Mouse (Mus musculus) kidney, postnatal 10 days (tissue): Measurements from ENCODE around the gene Vps51.
"Not testable (repeated sequence)": the region's sequence is repeated elsewhere in the genome, so short reads cannot be mapped to it uniquely, and the experiment has no call there.

Experiments used
- DNase-seq: peaks from one replicate; pipeline ENCODE4 v3.0.0; 2021; ENCODE audit warnings: mixed read lengths

Gene Vps51

GRCm38 (mm10) chr19:6047154-6047898, 29.7 kb downstream of the Vps51 start:
- no peak for DNase-seq

DNA sequence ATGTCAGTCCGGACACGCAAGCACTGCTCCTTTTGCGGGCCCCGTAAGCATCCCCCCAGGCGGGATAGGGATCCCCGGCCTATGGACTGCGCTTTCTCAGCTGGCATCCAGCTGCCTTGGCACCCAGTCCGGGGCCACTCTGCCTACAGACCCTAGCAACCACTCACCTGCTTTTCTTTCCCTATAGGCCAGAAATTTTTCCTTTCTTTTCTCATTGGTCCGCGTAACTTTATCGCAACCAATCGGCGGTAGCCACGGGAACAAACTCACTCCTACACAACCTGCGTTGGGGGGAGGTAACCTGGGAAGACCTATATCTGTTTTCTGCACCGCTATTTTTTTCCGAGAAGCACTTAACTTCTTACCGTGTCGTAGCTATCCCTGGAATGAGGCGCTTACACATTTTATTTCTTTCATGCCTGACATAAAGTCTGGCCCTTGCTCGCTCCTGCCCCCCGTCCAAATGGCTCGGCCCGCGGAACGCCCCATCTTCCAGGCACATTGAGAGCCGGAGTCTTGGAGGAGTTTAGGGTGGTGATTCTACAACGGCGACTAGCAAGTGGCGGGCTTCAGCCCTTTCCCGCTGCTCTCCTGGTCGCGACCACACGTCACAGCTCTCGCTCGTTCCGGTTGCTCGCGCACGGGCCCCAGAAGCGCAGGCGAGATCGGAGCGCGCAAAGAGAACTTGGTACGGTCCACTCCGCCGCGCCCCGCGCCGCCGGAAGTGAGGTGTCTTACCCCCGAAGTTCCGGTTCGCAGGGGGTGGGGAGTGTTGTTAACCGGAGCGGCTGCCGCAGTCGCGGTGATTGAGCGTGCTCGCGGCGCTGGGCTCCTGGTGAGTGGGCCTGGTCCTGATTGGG, 30.5 kb downstream of the Vps51 start, which contains the start of gene Syvn1:
Gene Syvn1, plus strand, starts transcription at position 283 of the 860 bp plus-strand sequence.
- peak; percentile 93 for DNase-seq

GRCm38 (mm10) chr19:6045366-6046293, 31.4 kb downstream of the Vps51 start:
- no peak for DNase-seq

DNA sequence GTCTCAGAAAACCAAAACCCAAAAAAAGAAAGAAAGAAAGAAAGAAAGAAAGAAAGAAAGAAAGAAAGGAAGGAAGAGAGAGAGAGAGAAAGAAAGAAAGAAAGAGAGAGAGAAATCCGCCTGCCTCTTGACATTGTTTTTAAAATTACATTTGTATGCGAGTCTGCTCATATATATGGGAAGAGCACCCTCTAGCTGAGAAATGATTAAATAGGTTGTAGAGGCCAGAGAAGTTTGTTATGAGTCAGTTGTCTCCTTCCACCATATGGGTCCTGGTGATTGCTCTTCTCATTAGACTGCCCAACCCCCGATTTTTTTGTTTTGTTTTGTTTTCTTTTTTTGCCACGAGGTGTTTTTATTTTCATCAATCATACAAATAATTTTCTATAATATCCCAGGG, 32.9 kb downstream of the Vps51 start:
- DNase-seq: not testable (repeated sequence)

DNA sequence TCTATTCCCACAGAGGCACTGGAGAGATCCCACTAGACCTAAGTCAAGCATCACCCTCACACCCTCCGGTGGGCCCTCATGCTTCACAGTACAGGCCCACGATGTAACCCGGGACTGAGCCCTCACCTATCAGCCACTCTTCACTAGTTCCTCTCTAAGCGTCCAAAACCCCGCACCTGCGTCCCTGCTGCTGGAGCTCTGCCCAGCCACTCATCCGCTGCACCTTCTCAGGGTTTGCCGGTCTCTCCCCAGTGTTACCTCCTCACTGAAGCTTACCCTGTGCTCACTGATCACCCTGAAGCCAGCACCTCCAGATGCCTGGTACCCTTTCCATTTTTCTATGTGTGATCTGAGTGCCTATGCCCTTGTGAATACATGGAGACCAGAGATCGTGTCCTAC, 34.7 kb downstream of the Vps51 start:
- no peak for DNase-seq

GRCm38 (mm10) chr19:6040002-6040401, 37.0 kb downstream of the Vps51 start:
- DNase-seq: no peak

- no peak for DNase-seq
These were observed 38.7 kb downstream of the Vps51 start for GRCm38 (mm10) chr19:6038326-6038725.

- no peak for DNase-seq
These were observed 39.3 kb downstream of the Vps51 start for GRCm38 (mm10) chr19:6037695-6038094.

- no peak for DNase-seq
These were observed 41.0 kb downstream of the Vps51 start for GRCm38 (mm10) chr19:6035966-6036585.

GRCm38 (mm10) chr19:6030520-6031280, 46.3 kb downstream of the Vps51 start:
- DNase-seq: no peak

DNA sequence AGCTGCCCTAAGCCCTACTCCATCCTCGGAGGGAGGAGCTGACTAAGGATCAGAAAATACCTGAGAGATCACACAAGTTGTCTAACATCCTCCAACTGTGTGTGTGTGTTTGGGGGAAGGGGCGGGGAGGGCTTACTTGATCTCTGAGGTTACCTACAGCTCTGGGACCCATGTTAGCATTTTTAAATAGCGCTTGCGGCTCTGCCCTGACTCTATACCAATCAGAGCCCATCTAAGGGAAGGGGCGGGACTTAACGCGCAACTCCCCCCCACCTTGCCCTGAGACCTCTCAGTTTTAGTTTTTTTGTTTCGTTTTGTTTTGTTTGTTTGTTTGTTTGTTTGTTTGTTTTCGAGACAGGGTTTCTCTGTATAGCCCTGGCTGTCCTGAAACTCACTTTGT, 47.6 kb downstream of the Vps51 start:
- DNase-seq: no peak

DNA sequence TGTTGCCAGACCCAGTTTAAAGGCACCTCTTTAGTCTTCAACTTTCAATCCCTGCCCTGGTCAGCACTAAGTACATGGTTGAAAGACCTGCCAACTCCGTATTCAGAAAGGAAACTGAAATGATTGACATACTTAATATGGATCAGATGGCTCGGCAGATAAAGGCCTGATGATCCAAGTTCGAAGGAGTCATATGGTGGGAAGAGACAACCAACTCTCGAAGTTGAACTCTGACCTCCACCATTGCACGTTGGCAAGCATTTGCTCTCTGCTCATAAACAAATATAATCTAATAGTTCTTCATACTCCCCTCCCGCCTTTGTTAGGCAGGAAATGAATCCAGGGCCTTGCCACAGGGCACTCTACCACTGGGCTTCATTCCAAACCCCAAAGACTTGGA, 48.0 kb downstream of the Vps51 start:
- no peak for DNase-seq

- no peak for DNase-seq
These were observed 53.1 kb downstream of the Vps51 start for GRCm38 (mm10) chr19:6023930-6024329.

DNA sequence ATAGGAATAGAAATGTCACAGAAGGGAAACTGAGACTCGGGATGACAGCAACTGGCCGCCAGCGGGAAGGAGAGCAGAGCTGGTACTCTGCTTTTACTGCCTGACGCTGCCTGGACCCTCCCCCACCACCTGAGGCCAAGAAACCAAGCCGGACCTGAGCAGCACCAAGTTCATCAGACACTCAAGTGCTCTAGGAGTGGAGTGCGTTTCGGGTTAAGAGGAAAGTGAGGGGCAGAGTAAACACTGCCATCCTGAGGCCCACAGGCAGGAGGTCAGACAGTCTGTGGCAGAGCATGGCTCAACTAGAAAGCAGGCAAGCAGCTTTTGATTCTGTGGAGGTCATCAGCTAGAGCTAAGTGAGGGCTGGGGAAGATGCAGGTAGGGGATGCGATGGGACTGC, 54.0 kb downstream of the Vps51 start:
- no peak for DNase-seq

DNA sequence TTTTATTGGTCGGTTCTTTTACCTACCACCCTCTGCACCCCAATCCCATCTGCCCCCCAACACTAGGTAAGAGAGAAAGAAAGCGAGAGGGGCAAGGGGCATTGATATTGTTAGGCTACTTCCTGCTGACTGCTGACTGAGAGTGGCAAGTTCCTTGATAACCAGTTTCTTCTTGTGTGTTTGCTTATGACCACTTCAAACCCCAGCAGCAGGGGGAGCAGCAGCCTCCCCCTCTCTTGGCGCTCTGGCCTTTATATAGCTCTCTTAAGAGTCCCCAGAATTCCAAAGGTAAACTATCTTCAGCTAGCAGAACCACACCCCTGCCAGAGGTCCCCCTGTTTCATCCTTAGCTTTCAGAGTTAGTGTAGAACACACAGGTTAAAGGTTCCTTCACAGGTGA, 56.8 kb downstream of the Vps51 start:
- DNase-seq: no peak

GRCm38 (mm10) chr19:6018142-6019089, 58.6 kb downstream of the Vps51 start:
- peak; percentile 94 for DNase-seq
